Mouse (Mus musculus) gastrocnemius, postnatal 25 days (tissue): Measurements from ENCODE around the gene Gm10273. TPM values are rescaled to one million over a fixed set of nuclear protein-coding genes. Genes with fewer than 3 reads are reported as not detected.

Source experiments
- total RNA-seq, 2 experiments: library from RNA; stranded (reverse); gene quantifications; 1 replicate in 1 of 2; 2 replicates in 1 of 2; pipeline ENCODE4 v1.2.3; 2021

The Gm10273 gene
- total RNA-seq, 2 experiments from 2014 or later = 114 to 136 TPM

Other genes with a start within 250 kb of the Gm10273 start
- gene Sept10, start 173.8 kb upstream of the Gm10273 start, total RNA-seq = 1 to 10 TPM; 6.7 to 8.3 TPM
- gene Sowahc, start 173.7 kb upstream of the Gm10273 start, total RNA-seq = 1 to 10 TPM in 1 of 2 experiments, under 1 TPM in 1; 0.87 to 2.0 TPM
- 10 to 100 TPM; 26.2 to 27.3 TPM for gene P4ha1, start 72.3 kb upstream of the Gm10273 start, total RNA-seq
- gene Pla2g12b, start 8.0 kb downstream of the Gm10273 start, total RNA-seq = not detected
- under 1 TPM; 0.19 to 0.20 TPM for gene Oit3, start 46.1 kb downstream of the Gm10273 start, total RNA-seq
- gene Gm10322, start 220.4 kb downstream of the Gm10273 start, total RNA-seq = not detected
- 10 to 100 TPM; 38.7 to 40.9 TPM for gene Mcu, start 221.1 kb downstream of the Gm10273 start, total RNA-seq